ENCODE assay signal across 12 mouse cellular contexts in genomic region chr10:95551752-95552151, GRCm38 (mm10). TPM values are rescaled to one million over a fixed set of nuclear protein-coding genes. Genes with fewer than 3 reads are reported as not detected.
DNase-seq lines count a peak whose midpoint lies in the region; ATAC-seq and TF ChIP-seq lines count a peak whose summit lies in the region.
"Had no signal": no experiment of that assay in that cellular context is flagged by ENCODE, and none has a peak within 500 bp of the region (broad histone marks: within the 10 kb centered on the region; RNA-seq: fewer than 3 reads in every experiment).

No protein-coding gene starts in this region.

- H3K4me1 ChIP-seq in intestine, postnatal 0 days (replicated peaks; ENCODE audit: control insufficient read depth, insufficient read depth, low read length) = no peaks in the 10 kb centered on the region
- H3K4me1 ChIP-seq in intestine, embryonic 15.5 days (replicated peaks) = no peaks in the 10 kb centered on the region

- peak; percentile 71 for TF ChIP-seq CTCF in intestine, postnatal 0 days (IDR thresholded peaks at IDR 0.05; ENCODE audit: low read depth)

- peak; percentile 58 for DNase-seq in CD4-positive, CD25-positive, alpha-beta regulatory T cell, adult 2 months (ENCODE audit: low read depth, low spot score)
- DNase-seq in 416B (ENCODE audit: low read depth) = peak; percentile 65
- DNase-seq in embryo, embryonic 11 days = peak; percentile 49
- no peak for DNase-seq in frontal cortex, postnatal 25 days (ENCODE audit: low spot score in 2 of 2)
- no peak for DNase-seq in kidney, adult 18-20 months
- DNase-seq: adrenal gland, postnatal 10 days; cerebellum, postnatal 14 days had no signal

- no peak for ATAC-seq in CD4-positive, CD25-positive, alpha-beta regulatory T cell, adult 4 months
- ATAC-seq in intestine, postnatal 0 days = no peak
- no peak for ATAC-seq in intestine, embryonic 15.5 days

- no peak overlapping the region for H3K9ac ChIP-seq in intestine, postnatal 0 days (ENCODE audit: low read depth, low read length)
- H3K9ac ChIP-seq in intestine, embryonic 15.5 days = no peak overlapping the region
- H3K9ac ChIP-seq: hindbrain, embryonic 15.5 days; lung, embryonic 15.5 days had no signal

- H3K9me3 ChIP-seq in intestine, postnatal 0 days (ENCODE audit: control insufficient read depth) = no peaks in the 10 kb centered on the region
- no peaks in the 10 kb centered on the region for H3K9me3 ChIP-seq in intestine, embryonic 15.5 days
- H3K9me3 ChIP-seq: hindbrain, embryonic 15.5 days; lung, embryonic 15.5 days had no signal

- no peak overlapping the region for H3K27ac ChIP-seq in intestine, postnatal 0 days (ENCODE audit: low read depth, low read length)
- no peak overlapping the region for H3K27ac ChIP-seq in intestine, embryonic 15.5 days
- H3K27ac ChIP-seq: lung, embryonic 15.5 days had no signal

- no peak overlapping the region for H3K4me2 ChIP-seq in intestine, postnatal 0 days (replicated peaks; ENCODE audit: low read depth)
- no peak overlapping the region for H3K4me2 ChIP-seq in intestine, embryonic 15.5 days (replicated peaks)
- H3K4me2 ChIP-seq: hindbrain, embryonic 15.5 days; lung, embryonic 15.5 days had no signal

- H3K36me3 ChIP-seq in intestine, postnatal 0 days (ENCODE audit: control insufficient read depth, insufficient read depth) = peaks cover 46% of the 10 kb centered on the region
- H3K36me3 ChIP-seq in intestine, embryonic 15.5 days = no peaks in the 10 kb centered on the region

- no peaks in the 10 kb centered on the region for H3K27me3 ChIP-seq in intestine, postnatal 0 days (replicated peaks; ENCODE audit: control insufficient read depth, insufficient read depth, low read length)
- no peaks in the 10 kb centered on the region for H3K27me3 ChIP-seq in intestine, embryonic 15.5 days (replicated peaks)
- H3K27me3 ChIP-seq: hindbrain, embryonic 15.5 days; lung, embryonic 15.5 days had no signal

- H3K4me3 ChIP-seq in intestine, postnatal 0 days (ENCODE audit: low read depth, low read length) = no peak overlapping the region
- H3K4me3 ChIP-seq in intestine, embryonic 15.5 days (replicated peaks) = no peak overlapping the region
- H3K4me3 ChIP-seq: hindbrain, embryonic 15.5 days; lung, embryonic 15.5 days had no signal

RNA-seq across cellular contexts. Expression of gene Nudt4, which starts 12.2 kb away (rescaled TPM):
- polyA plus RNA-seq in CD4-positive, CD25-positive, alpha-beta regulatory T cell, adult 4 months (2017; shearing (Covaris generic)) = 1 to 10 TPM; 7.0 to 9.1 TPM
- 105 and 107 TPM in 2 replicates for polyA plus RNA-seq in intestine, postnatal 0 days (2015; fragmentation: Nextera tagmentation; extraction: Ambion mirVana)
- 59.6 and 62.7 TPM in 2 replicates for polyA plus RNA-seq in intestine, embryonic 15.5 days (2015; fragmentation: Nextera tagmentation; extraction: Ambion mirVana)

RNA-seq across cellular contexts. Expression of gene Ube2n, which starts 36.8 kb away (rescaled TPM):
- 100 to 1,000 TPM; 307 to 309 TPM for polyA plus RNA-seq in CD4-positive, CD25-positive, alpha-beta regulatory T cell, adult 4 months (2017; shearing (Covaris generic))
- 154 and 167 TPM in 2 replicates for polyA plus RNA-seq in intestine, postnatal 0 days (2015; fragmentation: Nextera tagmentation; extraction: Ambion mirVana)
- polyA plus RNA-seq in intestine, embryonic 15.5 days (2015; fragmentation: Nextera tagmentation; extraction: Ambion mirVana) = 299 and 308 TPM in 2 replicates

RNA-seq across cellular contexts. Expression of gene Mrpl42, which starts 50.0 kb away (rescaled TPM):
- 100 to 1,000 TPM; 167 TPM for polyA plus RNA-seq in CD4-positive, CD25-positive, alpha-beta regulatory T cell, adult 4 months (2017; shearing (Covaris generic))
- 221 and 233 TPM in 2 replicates for polyA plus RNA-seq in intestine, postnatal 0 days (2015; fragmentation: Nextera tagmentation; extraction: Ambion mirVana)
- 386 and 401 TPM in 2 replicates for polyA plus RNA-seq in intestine, embryonic 15.5 days (2015; fragmentation: Nextera tagmentation; extraction: Ambion mirVana)

Comparison
In these comparisons a context has a peak if more than half of its experiments do, and no peak if none do; other contexts are left out.
1. DNase-seq: peak in CD4-positive, CD25-positive, alpha-beta regulatory T cell, adult 2 months (single experiment), 416B (single experiment) and embryo, embryonic 11 days (single experiment); none in frontal cortex, postnatal 25 days (0 of 2) and kidney, adult 18-20 months (single experiment).